Mouse (Mus musculus) intestine, postnatal 0 days (tissue): ENCODE measurements at regions not wholly inside any gene's neighbourhood (a gene's known extent, or its start where the extent isn't known, plus 50 kb on each side); places are given as distances from the start of the nearest gene placed in this dataset.

Experiments used
- ATAC-seq: fragments of 200-750 bp; cut with Nextera tagmentation; 2 replicates; pipeline ENCODE4 v1.8.0; 2017; ENCODE audit warnings: mild to moderate bottlenecking, moderate TSS enrichment, moderate library complexity
- H3K27ac ChIP-seq: fragments of 300-500 bp; sonication (generic); 2 replicates; pipeline ENCODE4 v1.5.1; 2014; ENCODE audit warnings: mild to moderate bottlenecking, low read depth, low read length, moderate library complexity
- H3K27me3 ChIP-seq: fragments of 300-500 bp; sonication (generic); replicated peaks from 2 replicates; pipeline ENCODE4 v1.6.1; 2014; ENCODE audit warnings: low read length, mixed read lengths; ENCODE audit not compliant: control insufficient read depth, insufficient read depth
- H3K36me3 ChIP-seq: fragments of 300-500 bp; sonication (generic); 2 replicates; pipeline ENCODE4 v1.6.1; 2014; ENCODE audit warnings: mild to moderate bottlenecking, moderate library complexity; ENCODE audit not compliant: control insufficient read depth, insufficient read depth
- H3K4me1 ChIP-seq: fragments of 300-500 bp; sonication (generic); replicated peaks from 2 replicates; pipeline ENCODE4 v1.6.1; 2014; ENCODE audit warnings: antibody characterized with exemption, low read length, mixed read lengths; ENCODE audit not compliant: control insufficient read depth, insufficient read depth
- H3K4me2 ChIP-seq: fragments of 300-500 bp; sonication (generic); replicated peaks from 2 replicates; pipeline ENCODE4 v1.6.1; 2014; ENCODE audit warnings: low read depth, mild to moderate bottlenecking, moderate library complexity
- H3K4me3 ChIP-seq: fragments of 300-500 bp; sonication (generic); 2 replicates; pipeline ENCODE4 v1.5.1; 2014; ENCODE audit warnings: low read depth, low read length
- H3K9ac ChIP-seq: fragments of 300-500 bp; sonication (generic); 2 replicates; pipeline ENCODE4 v1.6.1; 2014; ENCODE audit warnings: mild to moderate bottlenecking, low read depth, low read length
- H3K9me3 ChIP-seq: fragments of 300-500 bp; sonication (generic); 2 replicates; pipeline ENCODE4 v1.6.1; 2016; ENCODE audit warnings: mixed run types; ENCODE audit not compliant: control insufficient read depth
- CTCF ChIP-seq: sonication (generic); IDR thresholded peaks from 2 replicates; pipeline ENCODE4 v1.5.1; 2016; ENCODE audit warnings: low read depth, mild to moderate bottlenecking, control low read depth, antibody characterized with exemption, moderate library complexity
- WGBS: fragments of 180-500 bp; shearing (Covaris S2); extraction: QIAGEN DNeasy Blood & Tissue Kit; methylation state at CpG from one replicate; pipeline ENCODE4 v1.1.7; 2014; 5-methylcytosine and 5-hydroxymethylcytosine counted together

- Histone ChIP-seq H3K9me3 (no peaks in the 10 kb centered on the region), H3K4me2 (no peak overlapping the region), H3K4me1 (no peaks in the 10 kb centered on the region), H3K9ac (no peak overlapping the region), H3K27ac (no peak overlapping the region), H3K36me3 (no peaks in the 10 kb centered on the region), H3K4me3 (no peak overlapping the region), H3K27me3 (no peaks in the 10 kb centered on the region)
- 69% methylated on average over 2 of the region's 2 CpGs for WGBS
- TF ChIP-seq CTCF, result no peak
- ATAC-seq, result no peak
Measured at GRCm38 (mm10) chr3:61740088-61740487, 374.3 kb upstream of the B430305J03Rik start.

GRCm38 (mm10) chr3:61738528-61738927 lies 372.8 kb upstream of the B430305J03Rik start:
- no peak for ATAC-seq
- Histone ChIP-seq H3K4me1 (no peaks in the 10 kb centered on the region), H3K4me2 (no peak overlapping the region), H3K27me3 (no peaks in the 10 kb centered on the region), H3K9me3 (no peaks in the 10 kb centered on the region), H3K9ac (no peak overlapping the region), H3K36me3 (no peaks in the 10 kb centered on the region), H3K4me3 (no peak overlapping the region), H3K27ac (no peak overlapping the region)
- no peak for TF ChIP-seq CTCF
- 59% methylated on average over 1 of the region's 1 CpGs for WGBS

- ATAC-seq, result no peak
- no peaks in the 10 kb centered on the region for H3K27me3 ChIP-seq
- H3K9ac ChIP-seq, result no peak overlapping the region
- no peak overlapping the region for H3K4me3 ChIP-seq
- H3K36me3 ChIP-seq, result no peaks in the 10 kb centered on the region
- H3K27ac ChIP-seq, result no peak overlapping the region
- TF ChIP-seq CTCF, result no peak
- no peaks in the 10 kb centered on the region for H3K4me1 ChIP-seq
- H3K4me2 ChIP-seq, result no peak overlapping the region
- H3K9me3 ChIP-seq, result no peaks in the 10 kb centered on the region
- 61% methylated on average over 2 of the region's 2 CpGs for WGBS
Measured at GRCm38 (mm10) chr3:61716785-61717184, 351.0 kb upstream of the B430305J03Rik start.

GRCm38 (mm10) chr3:61687933-61688705 lies 322.4 kb upstream of the B430305J03Rik start:
- no peaks in the 10 kb centered on the region for H3K4me1 ChIP-seq
- WGBS, result 56% methylated on average over 4 of the region's 4 CpGs

GRCm38 (mm10) chr3:61670874-61671273 lies 305.1 kb upstream of the B430305J03Rik start:
- Histone ChIP-seq H3K27ac (no peak overlapping the region), H3K4me3 (no peak overlapping the region)

More at GRCm38 (mm10) chr3:61687933-61688705, 322.4 kb upstream of the B430305J03Rik start:
- Histone ChIP-seq H3K27me3 (no peaks in the 10 kb centered on the region), H3K9me3 (no peaks in the 10 kb centered on the region), H3K9ac (no peak overlapping the region), H3K4me3 (no peak overlapping the region), H3K27ac (no peak overlapping the region), H3K36me3 (no peaks in the 10 kb centered on the region), H3K4me2 (no peak overlapping the region)
- no peak for TF ChIP-seq CTCF
- no peak for ATAC-seq

GRCm38 (mm10) chr3:61656143-61656542 lies 290.4 kb upstream of the B430305J03Rik start:
- ATAC-seq, result no peak
- TF ChIP-seq CTCF, result no peak
- Histone ChIP-seq H3K4me1 (no peaks in the 10 kb centered on the region), H3K4me3 (no peak overlapping the region), H3K9ac (no peak overlapping the region), H3K27ac (no peak overlapping the region), H3K9me3 (no peaks in the 10 kb centered on the region), H3K27me3 (no peaks in the 10 kb centered on the region), H3K4me2 (no peak overlapping the region), H3K36me3 (no peaks in the 10 kb centered on the region)
- WGBS, result 71% methylated on average over 2 of the region's 2 CpGs

More at GRCm38 (mm10) chr3:61670874-61671273, 305.1 kb upstream of the B430305J03Rik start:
- ATAC-seq, result no peak
- H3K9me3 ChIP-seq, result no peaks in the 10 kb centered on the region
- TF ChIP-seq CTCF, result no peak
- H3K4me1 ChIP-seq, result no peaks in the 10 kb centered on the region
- no peaks in the 10 kb centered on the region for H3K36me3 ChIP-seq
- H3K9ac ChIP-seq, result no peak overlapping the region
- no peaks in the 10 kb centered on the region for H3K27me3 ChIP-seq
- no peak overlapping the region for H3K4me2 ChIP-seq
- 91% methylated on average over 1 of the region's 1 CpGs for WGBS
